Mouse (Mus musculus) hindbrain, embryonic 10.5 days (tissue): Measurements from ENCODE around the gene Hnrnpl. TPM values are rescaled to one million over a fixed set of nuclear protein-coding genes. Genes with fewer than 3 reads are reported as not detected.
A peak's percentile ranks its signal among the peaks of the same experiment; 100 is the strongest.
"Not testable (repeated sequence)": the region's sequence is repeated elsewhere in the genome, so short reads cannot be mapped to it uniquely, and the experiment has no call there.

ENCODE experiments used
- DNase-seq: peaks from one replicate; pipeline ENCODE4 v3.0.0-alpha.2; 2017; ENCODE audit warnings: low spot score
- H3K27ac ChIP-seq: fragments of 300-500 bp; sonication (generic); 2 replicates; pipeline ENCODE4 v1.5.1; 2016; ENCODE audit warnings: mild to moderate bottlenecking, moderate library complexity
- H3K27me3 ChIP-seq: fragments of 300-500 bp; sonication (generic); 2 replicates; pipeline ENCODE4 v1.6.1; 2016; ENCODE audit warnings: mild to moderate bottlenecking; ENCODE audit not compliant: poor library complexity, insufficient read depth, severe bottlenecking
- H3K36me3 ChIP-seq: fragments of 300-500 bp; sonication (generic); 2 replicates; pipeline ENCODE4 v1.6.1; 2016; ENCODE audit warnings: mild to moderate bottlenecking, moderate library complexity
- H3K4me1 ChIP-seq: fragments of 300-500 bp; sonication (generic); replicated peaks from 2 replicates; pipeline ENCODE4 v1.6.1; 2016; ENCODE audit warnings: mild to moderate bottlenecking
- H3K4me3 ChIP-seq: fragments of 300-500 bp; sonication (generic); 2 replicates; pipeline ENCODE4 v1.5.1; 2016; ENCODE audit warnings: mild to moderate bottlenecking, moderate library complexity
- H3K9me3 ChIP-seq: fragments of 300-500 bp; sonication (generic); 2 replicates; pipeline ENCODE4 v1.6.1; 2016; ENCODE audit warnings: mild to moderate bottlenecking, moderate library complexity
- WGBS: fragments of 180-500 bp; shearing (Covaris S2); methylation state at CpG from one replicate; pipeline ENCODE4 v1.1.7; 2016; 5-methylcytosine and 5-hydroxymethylcytosine counted together
- polyA plus RNA-seq: library from polyadenylated mRNA; unstranded; fragments of >200 nt; fragmentation: Nextera tagmentation; extraction: Ambion mirVana; gene quantifications from 2 replicates; pipeline ENCODE4 v1.2.1, GENCODE M21; 2016

Hnrnpl gene
- polyA plus RNA-seq, 1 experiment from 2014 or later = 312 TPM

- DNase-seq = no peak
- H3K36me3 ChIP-seq = no peaks in the 10 kb centered on the region
- H3K27ac ChIP-seq = no peak overlapping the region
- H3K9me3 ChIP-seq = peaks cover 8% of the 10 kb centered on the region
- H3K27me3 ChIP-seq = peaks cover 5% of the 10 kb centered on the region; the same call in 1 of the 2 replicates
- H3K4me3 ChIP-seq = no peak overlapping the region
- H3K4me1 ChIP-seq = peaks cover 26% of the 10 kb centered on the region
- WGBS = 81% methylated on average over 15 of the region's 15 CpGs
Observed at GRCm38 (mm10) chr7:28862817-28863499, 54.6 kb downstream of the Hnrnpl start.

- 89% methylated on average over 6 of the region's 6 CpGs for WGBS
- DNase-seq = no peak
- H3K4me1 ChIP-seq = peaks cover 26% of the 10 kb centered on the region
- no peak within 1 kb of the TSS for H3K4me3 ChIP-seq
- H3K9me3 ChIP-seq = peaks cover 8% of the 10 kb centered on the region
- peak within 1 kb of the TSS; percentile 50; the same call in 1 of the 2 replicates for H3K27ac ChIP-seq
- H3K36me3 ChIP-seq = no peaks in the 10 kb centered on the region
- H3K27me3 ChIP-seq = peaks cover 5% of the 10 kb centered on the region; the same call in 1 of the 2 replicates
Observed at GRCm38 (mm10) chr7:28863540-28863939, 55.2 kb downstream of the Hnrnpl start, which contains the start of gene Lgals7. Gene Lgals7, plus strand, starts transcription at chr7:28863853.

GRCm38 (mm10) chr7:28864288-28864750, 56.0 kb downstream of the Hnrnpl start:
- no peaks in the 10 kb centered on the region for H3K36me3 ChIP-seq
- 60% methylated on average over 9 of the region's 9 CpGs for WGBS
- DNase-seq = no peak
- peaks cover 5% of the 10 kb centered on the region; the same call in 1 of the 2 replicates for H3K27me3 ChIP-seq
- peak overlapping the region; percentile 50; the same call in 1 of the 2 replicates for H3K27ac ChIP-seq
- peaks cover 8% of the 10 kb centered on the region for H3K9me3 ChIP-seq
- peaks cover 26% of the 10 kb centered on the region for H3K4me1 ChIP-seq
- H3K4me3 ChIP-seq = no peak overlapping the region

- Histone ChIP-seq H3K4me3 (peak overlapping the region; percentile 35), H3K9me3 (peaks cover 4% of the 10 kb centered on the region), H3K27me3 (peaks cover 5% of the 10 kb centered on the region; the same call in 1 of the 2 replicates), H3K4me1 (peaks cover 26% of the 10 kb centered on the region), H3K27ac (peak overlapping the region; percentile 73), H3K36me3 (no peaks in the 10 kb centered on the region)
- peak; percentile 70 for DNase-seq
- 49% methylated on average over 33 of the region's 33 CpGs for WGBS
Observed at GRCm38 (mm10) chr7:28865481-28866300, 57.4 kb downstream of the Hnrnpl start.

GRCm38 (mm10) chr7:28866769-28867507, 58.6 kb downstream of the Hnrnpl start:
- Histone ChIP-seq H3K27me3 (peaks cover 5% of the 10 kb centered on the region; the same call in 1 of the 2 replicates), H3K4me3 (peak overlapping the region; percentile 24; the same call in 1 of the 2 replicates), H3K9me3 (no peaks in the 10 kb centered on the region), H3K36me3 (no peaks in the 10 kb centered on the region), H3K27ac (no peak overlapping the region), H3K4me1 (peaks cover 26% of the 10 kb centered on the region)
- DNase-seq = no peak
- WGBS = 92% methylated on average over 28 of the region's 28 CpGs

GRCm38 (mm10) chr7:28867508-28868340, 59.4 kb downstream of the Hnrnpl start:
- H3K36me3 ChIP-seq, H3K27ac ChIP-seq, H3K9me3 ChIP-seq, H3K27me3 ChIP-seq: not testable (repeated sequence)
- DNase-seq = peak; percentile 75
- H3K4me1 ChIP-seq = peaks cover 26% of the 10 kb centered on the region
- whole genome bisulfite sequencing = 30% methylated on average over 23 of the region's 23 CpGs
- H3K4me3 ChIP-seq = peak overlapping the region; percentile 24

GRCm38 (mm10) chr7:28870901-28871664, 62.7 kb downstream of the Hnrnpl start:
- 89% methylated on average over 24 of the region's 24 CpGs for WGBS
- H3K27me3 ChIP-seq = no peaks in the 10 kb centered on the region
- no peak for DNase-seq

More at GRCm38 (mm10) chr7:28870901-28871664, 62.7 kb downstream of the Hnrnpl start:
- Histone ChIP-seq H3K27ac (no peak overlapping the region; the same call in 1 of the 2 replicates), H3K4me3 (no peak overlapping the region), H3K9me3 (no peaks in the 10 kb centered on the region), H3K36me3 (no peaks in the 10 kb centered on the region), H3K4me1 (peaks cover 4% of the 10 kb centered on the region)

Other genes starting within 250 kb of the Hnrnpl start
- 34.0 and 44.0 TPM in 2 replicates for gene Samd4b, start 210.4 kb upstream of the Hnrnpl start, polyA plus RNA-seq
- 51.8 and 66.0 TPM in 2 replicates for gene Pak4, start 210.4 kb upstream of the Hnrnpl start, polyA plus RNA-seq
- not detected in 2 replicates for gene Acp7, start 177.2 kb upstream of the Hnrnpl start, polyA plus RNA-seq
- 5.6 TPM in 2 replicates for gene Fbxo27, start 115.7 kb upstream of the Hnrnpl start, polyA plus RNA-seq
- 8.8 and 10.4 TPM in 2 replicates for gene Fbxo17, start 91.7 kb upstream of the Hnrnpl start, polyA plus RNA-seq
- gene Mrps12, start 66.7 kb upstream of the Hnrnpl start, polyA plus RNA-seq = 151 and 160 TPM in 2 replicates
- 38.6 and 43.9 TPM in 2 replicates for gene Sars2, start 66.5 kb upstream of the Hnrnpl start, polyA plus RNA-seq
- gene Ccer2, start 52.4 kb upstream of the Hnrnpl start, polyA plus RNA-seq = 0.22 and 0.48 TPM in 2 replicates
- 66.5 and 84.5 TPM in 2 replicates for gene Sirt2, start 41.8 kb upstream of the Hnrnpl start, polyA plus RNA-seq
- 56.0 and 61.1 TPM in 2 replicates for gene Nfkbib, start 41.0 kb upstream of the Hnrnpl start, polyA plus RNA-seq
- gene Rinl, start 19.6 kb upstream of the Hnrnpl start, polyA plus RNA-seq = 4.0 TPM in 2 replicates
- 87.9 and 93.3 TPM in 2 replicates for gene Ech1, start 16.7 kb downstream of the Hnrnpl start, polyA plus RNA-seq
- 3.9 and 4.0 TPM in 2 replicates for gene Lgals4, start 25.3 kb downstream of the Hnrnpl start, polyA plus RNA-seq
- 0.97 and 4.0 TPM in 2 replicates for gene Lgals7, start 55.3 kb downstream of the Hnrnpl start, polyA plus RNA-seq
- gene Capn12, start 72.9 kb downstream of the Hnrnpl start, polyA plus RNA-seq = 0.40 TPM in 1 of 2 replicates, not detected in the other
- 216 and 245 TPM in 2 replicates for gene Actn4, start 153.8 kb downstream of the Hnrnpl start, polyA plus RNA-seq
- 426 and 432 TPM in 2 replicates for gene Eif3k, start 173.3 kb downstream of the Hnrnpl start, polyA plus RNA-seq
- 8.8 and 9.0 TPM in 2 replicates for gene Map4k1, start 173.5 kb downstream of the Hnrnpl start, polyA plus RNA-seq